Mouse (Mus musculus) limb, embryonic 10.5 days (tissue): ENCODE results near the gene Tmem45a2. TPM values are rescaled to one million over a fixed set of nuclear protein-coding genes. Genes with fewer than 3 reads are reported as not detected.
"Not testable (repeated sequence)": the region's sequence is repeated elsewhere in the genome, so short reads cannot be mapped to it uniquely, and the experiment has no call there.

Experiments used
- DNase-seq: peaks from one replicate; pipeline ENCODE4 v3.0.0-alpha.2; 2017; ENCODE audit warnings: low spot score
- H3K27ac ChIP-seq: fragments of 300-500 bp; sonication (generic); 2 replicates; pipeline ENCODE4 v1.5.1; 2016; ENCODE audit warnings: mild to moderate bottlenecking
- H3K27me3 ChIP-seq: fragments of 300-500 bp; sonication (generic); 2 replicates; pipeline ENCODE4 v1.6.1; 2016; ENCODE audit warnings: low read depth, mild to moderate bottlenecking; ENCODE audit not compliant: poor library complexity, severe bottlenecking
- H3K36me3 ChIP-seq: fragments of 300-500 bp; sonication (generic); 2 replicates; pipeline ENCODE4 v1.6.1; 2016; ENCODE audit warnings: mild to moderate bottlenecking, moderate library complexity
- H3K4me1 ChIP-seq: fragments of 300-500 bp; sonication (generic); 2 replicates; pipeline ENCODE4 v1.6.1; 2016
- H3K4me3 ChIP-seq: fragments of 300-500 bp; sonication (generic); 2 replicates; pipeline ENCODE4 v1.5.1; 2016; ENCODE audit warnings: mild to moderate bottlenecking, moderate library complexity
- H3K9me3 ChIP-seq: fragments of 300-500 bp; sonication (generic); replicated peaks from 2 replicates; pipeline ENCODE4 v1.6.1; 2016; ENCODE audit warnings: mild to moderate bottlenecking
- WGBS: fragments of 180-500 bp; shearing (Covaris S2); methylation state at CpG from one replicate; pipeline ENCODE4 v1.1.7; 2016; 5-methylcytosine and 5-hydroxymethylcytosine counted together
- polyA plus RNA-seq: library from polyadenylated mRNA; unstranded; fragments of >200 nt; fragmentation: Nextera tagmentation; extraction: Ambion mirVana; gene quantifications from 2 replicates; pipeline ENCODE4 v1.2.1, GENCODE M21; 2016

Gene Tmem45a2
- polyA plus RNA-seq, 1 experiment from 2014 or later = not detected

DNA sequence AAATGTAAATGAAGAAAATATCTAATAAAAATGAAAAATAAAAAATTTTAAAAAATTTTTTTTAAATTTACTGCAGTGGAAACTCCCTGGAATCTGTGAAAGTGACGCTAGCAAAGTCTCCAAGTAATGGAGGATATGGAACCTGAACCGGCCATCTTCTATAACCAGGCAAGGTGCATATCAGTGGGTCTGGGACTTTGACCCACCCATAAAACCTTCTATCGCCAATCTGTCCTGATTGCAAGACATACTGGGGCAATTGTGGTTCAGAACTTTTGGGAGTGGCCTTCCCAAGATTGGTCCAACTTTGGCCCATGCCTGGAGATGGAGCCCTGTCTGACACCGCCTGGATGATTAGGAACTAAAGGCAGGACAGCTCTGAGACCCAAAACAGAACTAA lies 14.2 kb downstream of the Tmem45a2 start:
- Histone ChIP-seq H3K27ac (no peak overlapping the region), H3K4me1 (no peaks in the 10 kb centered on the region), H3K27me3 (no peaks in the 10 kb centered on the region), H3K9me3 (no peaks in the 10 kb centered on the region), H3K36me3 (no peaks in the 10 kb centered on the region), H3K4me3 (no peak overlapping the region)
- WGBS = 91% methylated on average over 4 of the region's 4 CpGs
- no peak for DNase-seq

GRCm38 (mm10) chr16:57049974-57050373 lies 21.2 kb downstream of the Tmem45a2 start:
- DNase-seq = no peak
- Histone ChIP-seq H3K4me3 (no peak overlapping the region), H3K9me3 (no peaks in the 10 kb centered on the region), H3K4me1 (no peaks in the 10 kb centered on the region), H3K27me3 (no peaks in the 10 kb centered on the region), H3K27ac (no peak overlapping the region), H3K36me3 (no peaks in the 10 kb centered on the region)
- 91% methylated on average over 3 of the region's 3 CpGs for WGBS

DNA sequence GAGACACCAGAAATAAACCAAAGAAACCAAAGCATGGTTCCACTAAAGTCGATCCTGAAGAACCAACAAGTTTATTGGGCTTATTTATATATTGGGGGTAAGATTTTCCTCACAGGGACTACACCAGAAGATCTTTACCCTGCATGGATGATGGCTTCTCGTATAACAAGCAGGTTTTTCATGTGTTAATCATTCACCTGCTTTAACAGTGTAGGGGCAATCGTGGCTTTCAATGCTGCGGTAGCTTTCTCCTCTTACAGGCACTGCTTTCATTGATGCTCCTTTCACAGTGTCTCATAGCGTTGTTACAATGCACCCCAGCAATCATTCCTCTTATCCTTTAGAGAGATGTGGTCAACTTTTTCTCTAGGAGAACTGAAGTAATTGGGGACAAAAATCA lies 32.6 kb downstream of the Tmem45a2 start:
- 76% methylated on average over 5 of the region's 5 CpGs for WGBS
- H3K36me3 ChIP-seq = no peaks in the 10 kb centered on the region
- no peaks in the 10 kb centered on the region for H3K9me3 ChIP-seq
- H3K4me1 ChIP-seq = no peaks in the 10 kb centered on the region
- no peaks in the 10 kb centered on the region for H3K27me3 ChIP-seq
- H3K4me3 ChIP-seq = no peak overlapping the region
- no peak overlapping the region for H3K27ac ChIP-seq
- DNase-seq = no peak

DNA sequence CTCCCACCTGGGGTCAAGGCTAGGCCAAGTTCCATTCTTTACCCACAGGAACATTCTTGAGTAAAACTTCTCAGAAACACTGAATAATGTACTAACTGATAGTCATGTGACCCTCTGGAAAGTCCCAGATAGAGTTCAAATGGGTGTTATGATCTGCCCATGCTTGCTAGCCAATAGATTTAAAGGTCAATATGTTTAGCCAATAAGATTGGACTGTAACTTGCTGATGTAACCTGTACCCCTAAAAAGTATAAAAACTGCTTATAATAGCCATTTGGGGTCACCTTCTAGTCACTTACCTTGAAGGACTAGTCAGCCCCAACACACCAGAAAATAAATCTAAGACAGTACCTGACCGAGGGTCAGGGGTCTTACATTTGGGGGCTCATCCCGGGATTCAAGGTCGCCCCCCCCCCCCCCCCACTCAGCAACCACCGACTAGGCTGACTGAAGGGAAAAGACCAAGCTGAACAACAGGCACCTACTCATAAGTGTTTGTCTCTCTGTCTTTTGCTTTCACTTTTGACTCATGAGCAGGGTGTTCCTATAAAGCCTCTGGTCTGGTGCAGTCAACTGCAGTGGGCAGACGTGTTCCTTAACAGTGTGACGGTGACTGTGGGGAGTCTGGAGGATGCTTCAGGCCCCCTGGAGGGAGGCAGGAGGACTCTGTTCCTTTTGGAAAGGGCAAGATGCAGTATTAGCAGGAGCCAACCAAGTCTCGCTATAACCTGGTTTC lies 40.9 kb downstream of the Tmem45a2 start:
- Histone ChIP-seq H3K4me1 (no peaks in the 10 kb centered on the region), H3K36me3 (no peaks in the 10 kb centered on the region), H3K9me3 (no peaks in the 10 kb centered on the region), H3K27me3 (no peaks in the 10 kb centered on the region), H3K27ac (no peak overlapping the region), H3K4me3 (no peak overlapping the region)
- DNase-seq = no peak
- WGBS = 85% methylated on average over 7 of the region's 7 CpGs

- H3K36me3 ChIP-seq, DNase-seq, H3K4me1 ChIP-seq, H3K9me3 ChIP-seq, H3K4me3 ChIP-seq, H3K27ac ChIP-seq, H3K27me3 ChIP-seq: not testable (repeated sequence)
- WGBS = 83% methylated on average over 9 of the region's 9 CpGs
These were observed 72.9 kb downstream of the Tmem45a2 start for GRCm38 (mm10) chr16:56998283-56998682.

Other genes with a start within 250 kb of the Tmem45a2 start
- gene Tmem45a, start 185.2 kb downstream of the Tmem45a2 start, polyA plus RNA-seq = 7.4 and 9.0 TPM in 2 replicates
- not detected in 2 replicates for gene Lnp1, start 143.3 kb downstream of the Tmem45a2 start, polyA plus RNA-seq
- gene Tomm70a, start 50.3 kb upstream of the Tmem45a2 start, polyA plus RNA-seq = 55.9 and 57.5 TPM in 2 replicates
- gene Nit2, start 96.0 kb upstream of the Tmem45a2 start, polyA plus RNA-seq = 66.1 and 67.1 TPM in 2 replicates
- 16.5 and 23.5 TPM in 2 replicates for gene Tbc1d23, start 160.1 kb upstream of the Tmem45a2 start, polyA plus RNA-seq
- 0.10 and 0.19 TPM in 2 replicates for gene Tmem30c, start 221.5 kb upstream of the Tmem45a2 start, polyA plus RNA-seq